Mouse (Mus musculus): ENCODE data around the gene Aplp2. TPM values are rescaled to one million over a fixed set of nuclear protein-coding genes. Genes with fewer than 3 reads are reported as not detected.
A peak's percentile ranks its signal among the peaks of the same experiment; 100 is the strongest.

The Aplp2 gene
- polyA plus RNA-seq (2017; shearing (Covaris generic)) = 10 to 100 TPM; 66.4 to 72.8 TPM

- ATAC-seq = peak; percentile 99
Measured at GRCm38 (mm10) chr9:31211690-31212499, at the start of gene Aplp2. Aplp2 (minus strand) TSS chr9:31211815.

GRCm38 (mm10) chr9:31260219-31260618 is 48.6 kb upstream of the Aplp2 start:
- no peak for ATAC-seq

GRCm38 (mm10) chr9:31258237-31258636 is 46.6 kb upstream of the Aplp2 start:
- no peak for ATAC-seq

GRCm38 (mm10) chr9:31255953-31256352 is 44.3 kb upstream of the Aplp2 start:
- no peak for ATAC-seq

GRCm38 (mm10) chr9:31254697-31255004 is 43.0 kb upstream of the Aplp2 start:
- ATAC-seq = peak; percentile 93

GRCm38 (mm10) chr9:31253866-31254696 is 42.5 kb upstream of the Aplp2 start:
- no peak for ATAC-seq

GRCm38 (mm10) chr9:31253311-31253734 is 41.7 kb upstream of the Aplp2 start:
- ATAC-seq = no peak

GRCm38 (mm10) chr9:31252182-31252799 is 40.7 kb upstream of the Aplp2 start:
- ATAC-seq = no peak

- ATAC-seq = no peak
Measured at GRCm38 (mm10) chr9:31247447-31248220, 36.0 kb upstream of the Aplp2 start.

GRCm38 (mm10) chr9:31246421-31246820 is 34.8 kb upstream of the Aplp2 start:
- ATAC-seq = no peak

- ATAC-seq = no peak
Measured at GRCm38 (mm10) chr9:31245006-31245405, 33.4 kb upstream of the Aplp2 start.

- ATAC-seq = no peak
Measured at GRCm38 (mm10) chr9:31243939-31244333, 32.3 kb upstream of the Aplp2 start.

GRCm38 (mm10) chr9:31243306-31243938 is 31.8 kb upstream of the Aplp2 start:
- no peak for ATAC-seq

- no peak for ATAC-seq
Measured at GRCm38 (mm10) chr9:31241208-31241699, 29.6 kb upstream of the Aplp2 start.

GRCm38 (mm10) chr9:31240522-31241207 is 29.1 kb upstream of the Aplp2 start:
- ATAC-seq = no peak

GRCm38 (mm10) chr9:31239551-31239950 is 27.9 kb upstream of the Aplp2 start:
- ATAC-seq = no peak

GRCm38 (mm10) chr9:31238526-31238925 is 26.9 kb upstream of the Aplp2 start:
- no peak for ATAC-seq

- no peak for ATAC-seq
Measured at GRCm38 (mm10) chr9:31236079-31236478, 24.5 kb upstream of the Aplp2 start.

GRCm38 (mm10) chr9:31235489-31235888 is 23.9 kb upstream of the Aplp2 start:
- ATAC-seq = no peak

GRCm38 (mm10) chr9:31235030-31235429 is 23.4 kb upstream of the Aplp2 start:
- ATAC-seq = no peak

GRCm38 (mm10) chr9:31226541-31226940 is 14.9 kb upstream of the Aplp2 start:
- ATAC-seq = no peak
